7 mouse cellular contexts compared by ENCODE assay signal in genomic region chr8:121584730-121585129, GRCm38 (mm10). TPM values are rescaled to one million over a fixed set of nuclear protein-coding genes. Genes with fewer than 3 reads are reported as not detected.
A peak's percentile ranks its signal among the peaks of the same experiment; 100 is the strongest.
DNase-seq lines count a peak whose midpoint lies in the region; TF ChIP-seq lines count a peak whose summit lies in the region.

No protein-coding gene starts in this region.

- peak overlapping the region; percentile 90; the same call in 1 of the 2 replicates for H3K27ac ChIP-seq in spleen, adult 2 months (ENCODE audit: insufficient read depth, low read length)
- no peak overlapping the region for H3K27ac ChIP-seq in embryonic fibroblast, embryonic 13.5 days (ENCODE audit: insufficient read depth, low read length)
- H3K27ac ChIP-seq in limb, embryonic 10.5 days, result peak overlapping the region; percentile 86
- 0 out of 2 replicates have a peak overlapping the region, but pooled peaks have one; percentile 66 for H3K27ac ChIP-seq in small intestine, adult 2 months (ENCODE audit: insufficient read depth, low read depth, low read length)

- H3K4me1 ChIP-seq in spleen, adult 2 months (ENCODE audit: control insufficient read depth, insufficient read depth, insufficient read length), result no peaks in the 10 kb centered on the region; the same call in 1 of the 2 replicates
- H3K4me1 ChIP-seq in embryonic fibroblast, embryonic 13.5 days (ENCODE audit: control insufficient read depth, insufficient read depth, low read length), result no peaks in the 10 kb centered on the region
- H3K4me1 ChIP-seq in limb, embryonic 10.5 days, result peaks cover 24% of the 10 kb centered on the region
- peaks cover 8% of the 10 kb centered on the region; the same call in 1 of the 2 replicates for H3K4me1 ChIP-seq in small intestine, adult 2 months (ENCODE audit: control insufficient read depth, insufficient read depth, insufficient read length, low read length)

- TF ChIP-seq POLR2A in spleen, adult 2 months (IDR thresholded peaks at IDR 0.05; ENCODE audit: low read depth, low read length), result no peak
- no peak; the same call in 1 of the 2 replicates for TF ChIP-seq POLR2A in embryonic fibroblast, embryonic 13.5 days (IDR thresholded peaks at IDR 0.05; ENCODE audit: low read depth, low read length)
- TF ChIP-seq POLR2A in small intestine, adult 2 months (IDR thresholded peaks at IDR 0.05; ENCODE audit: low read depth, low read length), result no peak

- DNase-seq in spleen, adult 2 months (ENCODE audit: low read depth in 1 of 2, low spot score in 2 of 2), result no peak
- no peak for DNase-seq in spleen, postnatal 36 days (ENCODE audit: low spot score in 2 of 2)
- DNase-seq in limb, embryonic 10.5 days (ENCODE audit: low spot score), result no peak
- DNase-seq in layer of hippocampus, postnatal 10 days (ENCODE audit: low spot score in 2 of 2), result no peak
- no peak for DNase-seq in layer of hippocampus, adult 9-10 months (ENCODE audit: low spot score)

- H3K36me3 ChIP-seq in spleen, adult 2 months (ENCODE audit: control insufficient read depth, insufficient read depth, low read length), result no peaks in the 10 kb centered on the region
- no peaks in the 10 kb centered on the region for H3K36me3 ChIP-seq in limb, embryonic 10.5 days
- H3K36me3 ChIP-seq in small intestine, adult 2 months (ENCODE audit: control insufficient read depth, insufficient read depth, low read length), result no peaks in the 10 kb centered on the region

- H3K4me3 ChIP-seq in spleen, adult 2 months (ENCODE audit: extremely low read depth, insufficient read depth, insufficient read length), result no peak overlapping the region; the same call in 1 of the 2 replicates
- peak overlapping the region; percentile 63 for H3K4me3 ChIP-seq in embryonic fibroblast, embryonic 13.5 days (ENCODE audit: insufficient read depth, low read length)
- H3K4me3 ChIP-seq in limb, embryonic 10.5 days, result peak overlapping the region; percentile 76
- H3K4me3 ChIP-seq in small intestine, adult 2 months (ENCODE audit: low read depth, low read length), result peak overlapping the region; percentile 84

- WGBS in spleen, adult 2 months, result 38% methylated on average over 13 of the region's 13 CpGs
- 46% methylated on average over 13 of the region's 13 CpGs for WGBS in limb, embryonic 10.5 days
- 25% methylated on average over 13 of the region's 13 CpGs for WGBS in small intestine, adult 2 months

- no peaks in the 10 kb centered on the region for H3K9me3 ChIP-seq in limb, embryonic 10.5 days (replicated peaks)

- no peaks in the 10 kb centered on the region for H3K27me3 ChIP-seq in spleen, adult 2 months (ENCODE audit: control insufficient read depth, insufficient read depth, low read length)
- no peaks in the 10 kb centered on the region for H3K27me3 ChIP-seq in limb, embryonic 10.5 days (ENCODE audit: low read depth, poor library complexity, severe bottlenecking)
- no peaks in the 10 kb centered on the region for H3K27me3 ChIP-seq in small intestine, adult 2 months (ENCODE audit: control insufficient read depth, insufficient read depth, low read length)

- no peak for TF ChIP-seq CTCF in spleen, adult 2 months (IDR thresholded peaks at IDR 0.05; ENCODE audit: extremely low read depth, insufficient read depth, insufficient read length, insufficient replicate concordance)
- no peak for TF ChIP-seq CTCF in embryonic fibroblast, embryonic 13.5 days (IDR thresholded peaks at IDR 0.05; ENCODE audit: borderline replicate concordance, insufficient read depth, low read length)
- no peak for TF ChIP-seq CTCF in small intestine, adult 2 months (IDR thresholded peaks at IDR 0.05; ENCODE audit: extremely low read depth, insufficient read length, insufficient replicate concordance, low read depth, low read length)

RNA-seq across cellular contexts. Expression of gene Map1lc3b, which starts 5.4 kb away (rescaled TPM):
- polyA plus RNA-seq in spleen, adult 2 months (2012; rRNA removed), result 50.0 and 52.4 TPM in 2 replicates
- 141 and 152 TPM in 2 replicates for polyA plus RNA-seq in embryonic fibroblast, embryonic 13.5 days (2011; ENCODE audit: insufficient read length, low read depth, missing spikeins)
- polyA plus RNA-seq in limb, embryonic 10.5 days (2016; fragmentation: Nextera tagmentation; extraction: Ambion mirVana), result 179 and 189 TPM in 2 replicates
- polyA plus RNA-seq in small intestine, adult 2 months (2012; rRNA removed), result 50.7 and 82.2 TPM in 2 replicates
- total RNA-seq in layer of hippocampus, postnatal 10 days (2021), result 100 to 1,000 TPM; 142 to 149 TPM

RNA-seq across cellular contexts. Expression of gene Fbxo31, which starts 6.1 kb away (rescaled TPM):
- polyA plus RNA-seq in spleen, adult 2 months (2012; rRNA removed), result 22.5 and 30.2 TPM in 2 replicates
- polyA plus RNA-seq in embryonic fibroblast, embryonic 13.5 days (2011; ENCODE audit: insufficient read length, low read depth, missing spikeins), result 9.9 and 10.9 TPM in 2 replicates
- polyA plus RNA-seq in limb, embryonic 10.5 days (2016; fragmentation: Nextera tagmentation; extraction: Ambion mirVana), result 15.3 and 17.9 TPM in 2 replicates
- polyA plus RNA-seq in small intestine, adult 2 months (2012; rRNA removed), result 24.9 and 30.3 TPM in 2 replicates
- total RNA-seq in layer of hippocampus, postnatal 10 days (2021), result 10 to 100 TPM; 88.4 to 95.5 TPM

RNA-seq across cellular contexts. Expression of gene 1700018B08Rik, which starts 40.6 kb away (rescaled TPM):
- not detected in 2 replicates for polyA plus RNA-seq in spleen, adult 2 months (2012; rRNA removed)
- polyA plus RNA-seq in embryonic fibroblast, embryonic 13.5 days (2011; ENCODE audit: insufficient read length, low read depth, missing spikeins), result not detected in 2 replicates
- not detected in 2 replicates for polyA plus RNA-seq in limb, embryonic 10.5 days (2016; fragmentation: Nextera tagmentation; extraction: Ambion mirVana)
- not detected in 2 replicates for polyA plus RNA-seq in small intestine, adult 2 months (2012; rRNA removed)
- not detected for total RNA-seq in layer of hippocampus, postnatal 10 days (2021)
